Mouse (Mus musculus): Measurements from ENCODE around the gene Epyc.

DNA sequence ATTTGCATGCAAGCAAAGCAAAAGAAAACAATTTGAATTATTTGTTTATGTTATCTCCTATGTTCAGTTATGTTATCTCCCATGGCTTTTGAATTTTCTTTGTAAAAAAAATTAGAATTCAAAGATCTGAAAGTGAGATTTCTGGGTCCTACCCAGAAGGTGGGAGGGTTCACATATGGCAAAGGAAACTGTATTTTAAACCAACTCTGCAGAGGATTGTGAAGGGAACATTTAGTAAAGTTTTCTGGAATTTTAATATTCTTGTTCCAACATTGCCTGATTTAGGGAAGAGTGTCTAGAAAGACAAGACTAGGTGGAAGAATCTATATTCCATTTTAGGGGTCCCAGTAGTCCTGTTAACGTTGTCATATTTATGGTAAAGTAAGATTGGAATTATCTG lies 73.4 kb downstream of the Epyc start:
- TF ChIP-seq CTCF (IDR thresholded peaks at IDR 0.05; ENCODE audit: low read depth): no peak
- no peak for TF ChIP-seq EP300 (IDR thresholded peaks at IDR 0.05; ENCODE audit: low read depth)

Data from heart, postnatal 0 days (tissue).